Mouse (Mus musculus): ENCODE data around the gene Myog. TPM values are rescaled to one million over a fixed set of nuclear protein-coding genes. Genes with fewer than 3 reads are reported as not detected.
"Not testable (repeated sequence)": the region's sequence is repeated elsewhere in the genome, so short reads cannot be mapped to it uniquely, and the experiment has no call there.

The Myog gene
- polyA plus RNA-seq, 1 experiment from 2014 or later: 3.7 TPM

GRCm38 (mm10) chr1:134249681-134250080 is 40.1 kb upstream of the Myog start:
- H3K27me3 ChIP-seq (ENCODE audit: control insufficient read depth, insufficient read depth, low read length); H3K9me3 ChIP-seq (replicated peaks; ENCODE audit: control insufficient read depth, low read length); ATAC-seq (replicated peaks; ENCODE audit: insufficient number of reproducible peaks, low FRiP score, low TSS enrichment); H3K9ac ChIP-seq (ENCODE audit: low read depth, low read length); H3K4me3 ChIP-seq (ENCODE audit: low read depth, low read length); H3K36me3 ChIP-seq (ENCODE audit: control insufficient read depth, insufficient read depth, low read length); H3K27ac ChIP-seq (ENCODE audit: low read depth, low read length); H3K4me1 ChIP-seq (ENCODE audit: control insufficient read depth, insufficient read depth, low read length); H3K4me2 ChIP-seq: not testable (repeated sequence)
- WGBS (ENCODE audit: insufficient replicate concordance): 68% methylated on average over 1 of the region's 1 CpGs

- WGBS (ENCODE audit: insufficient replicate concordance): 85% methylated on average over 6 of the region's 6 CpGs
- Histone ChIP-seq H3K27me3 (ENCODE audit: control insufficient read depth, insufficient read depth, low read length) (no peaks in the 10 kb centered on the region), H3K27ac (ENCODE audit: low read depth, low read length) (no peak overlapping the region), H3K9me3 (replicated peaks; ENCODE audit: control insufficient read depth, low read length) (0 out of 2 replicates have a peak, but pooled peaks cover 4% of the 10 kb centered on the region), H3K9ac (ENCODE audit: low read depth, low read length) (no peak overlapping the region), H3K36me3 (ENCODE audit: control insufficient read depth, insufficient read depth, low read length) (no peaks in the 10 kb centered on the region), H3K4me2 (no peak overlapping the region), H3K4me3 (ENCODE audit: low read depth, low read length) (no peak overlapping the region), H3K4me1 (ENCODE audit: control insufficient read depth, insufficient read depth, low read length) (no peaks in the 10 kb centered on the region)
- ATAC-seq (replicated peaks; ENCODE audit: insufficient number of reproducible peaks, low FRiP score, low TSS enrichment): no peak
These were observed 25.4 kb upstream of the Myog start for GRCm38 (mm10) chr1:134264341-134264740.

GRCm38 (mm10) chr1:134265797-134266196 is 24.0 kb upstream of the Myog start:
- Histone ChIP-seq H3K4me1 (ENCODE audit: control insufficient read depth, insufficient read depth, low read length) (no peaks in the 10 kb centered on the region), H3K27me3 (ENCODE audit: control insufficient read depth, insufficient read depth, low read length) (no peaks in the 10 kb centered on the region), H3K4me2 (no peak overlapping the region), H3K4me3 (ENCODE audit: low read depth, low read length) (no peak overlapping the region), H3K36me3 (ENCODE audit: control insufficient read depth, insufficient read depth, low read length) (no peaks in the 10 kb centered on the region), H3K9ac (ENCODE audit: low read depth, low read length) (no peak overlapping the region), H3K27ac (ENCODE audit: low read depth, low read length) (no peak overlapping the region), H3K9me3 (replicated peaks; ENCODE audit: control insufficient read depth, low read length) (0 out of 2 replicates have a peak, but pooled peaks cover 1% of the 10 kb centered on the region)
- ATAC-seq (replicated peaks; ENCODE audit: insufficient number of reproducible peaks, low FRiP score, low TSS enrichment): no peak
- 48% methylated on average over 2 of the region's 2 CpGs for WGBS (ENCODE audit: insufficient replicate concordance)

- Histone ChIP-seq H3K27ac (ENCODE audit: low read depth, low read length) (no peak overlapping the region), H3K36me3 (ENCODE audit: control insufficient read depth, insufficient read depth, low read length) (no peaks in the 10 kb centered on the region), H3K9me3 (replicated peaks; ENCODE audit: control insufficient read depth, low read length) (no peaks in the 10 kb centered on the region), H3K4me2 (no peak overlapping the region), H3K4me1 (ENCODE audit: control insufficient read depth, insufficient read depth, low read length) (no peaks in the 10 kb centered on the region), H3K4me3 (ENCODE audit: low read depth, low read length) (no peak overlapping the region), H3K9ac (ENCODE audit: low read depth, low read length) (no peak overlapping the region), H3K27me3 (ENCODE audit: control insufficient read depth, insufficient read depth, low read length) (no peaks in the 10 kb centered on the region)
- no peak for ATAC-seq (replicated peaks; ENCODE audit: insufficient number of reproducible peaks, low FRiP score, low TSS enrichment)
- 73% methylated on average over 7 of the region's 7 CpGs for WGBS (ENCODE audit: insufficient replicate concordance)
These were observed 19.8 kb upstream of the Myog start for GRCm38 (mm10) chr1:134270026-134270425.

- Histone ChIP-seq H3K27ac (ENCODE audit: low read depth, low read length) (no peak overlapping the region), H3K27me3 (ENCODE audit: control insufficient read depth, insufficient read depth, low read length) (no peaks in the 10 kb centered on the region), H3K9ac (ENCODE audit: low read depth, low read length) (no peak overlapping the region), H3K4me2 (no peak overlapping the region), H3K4me3 (ENCODE audit: low read depth, low read length) (no peak overlapping the region), H3K9me3 (replicated peaks; ENCODE audit: control insufficient read depth, low read length) (no peaks in the 10 kb centered on the region), H3K4me1 (ENCODE audit: control insufficient read depth, insufficient read depth, low read length) (peaks cover 12% of the 10 kb centered on the region), H3K36me3 (ENCODE audit: control insufficient read depth, insufficient read depth, low read length) (no peaks in the 10 kb centered on the region)
- no peak for ATAC-seq (replicated peaks; ENCODE audit: insufficient number of reproducible peaks, low FRiP score, low TSS enrichment)
- WGBS (ENCODE audit: insufficient replicate concordance): 68% methylated on average over 5 of the region's 5 CpGs
These were observed 17.0 kb upstream of the Myog start for GRCm38 (mm10) chr1:134272754-134273250.

GRCm38 (mm10) chr1:134273493-134274395 is 16.0 kb upstream of the Myog start:
- Histone ChIP-seq H3K9me3 (replicated peaks; ENCODE audit: control insufficient read depth, low read length) (no peaks in the 10 kb centered on the region), H3K4me3 (ENCODE audit: low read depth, low read length) (no peak overlapping the region), H3K27ac (ENCODE audit: low read depth, low read length) (no peak overlapping the region), H3K27me3 (ENCODE audit: control insufficient read depth, insufficient read depth, low read length) (no peaks in the 10 kb centered on the region), H3K9ac (ENCODE audit: low read depth, low read length) (no peak overlapping the region; the same call in 1 of the 2 replicates), H3K4me1 (ENCODE audit: control insufficient read depth, insufficient read depth, low read length) (peaks cover 12% of the 10 kb centered on the region), H3K36me3 (ENCODE audit: control insufficient read depth, insufficient read depth, low read length) (no peaks in the 10 kb centered on the region), H3K4me2 (no peak overlapping the region)
- 59% methylated on average over 9 of the region's 9 CpGs for WGBS (ENCODE audit: insufficient replicate concordance)
- no peak for ATAC-seq (replicated peaks; ENCODE audit: insufficient number of reproducible peaks, low FRiP score, low TSS enrichment)

GRCm38 (mm10) chr1:134274483-134274920 is 15.3 kb upstream of the Myog start:
- no peak for ATAC-seq (replicated peaks; ENCODE audit: insufficient number of reproducible peaks, low FRiP score, low TSS enrichment)
- no peak overlapping the region for H3K9ac ChIP-seq (ENCODE audit: low read depth, low read length)
- H3K4me1 ChIP-seq (ENCODE audit: control insufficient read depth, insufficient read depth, low read length): peaks cover 12% of the 10 kb centered on the region
- H3K27me3 ChIP-seq (ENCODE audit: control insufficient read depth, insufficient read depth, low read length): no peaks in the 10 kb centered on the region
- 78% methylated on average over 7 of the region's 7 CpGs for WGBS (ENCODE audit: insufficient replicate concordance)
- H3K4me3 ChIP-seq (ENCODE audit: low read depth, low read length): no peak overlapping the region
- H3K27ac ChIP-seq (ENCODE audit: low read depth, low read length): no peak overlapping the region
- no peak overlapping the region for H3K4me2 ChIP-seq
- H3K9me3 ChIP-seq (replicated peaks; ENCODE audit: control insufficient read depth, low read length): no peaks in the 10 kb centered on the region
- no peaks in the 10 kb centered on the region for H3K36me3 ChIP-seq (ENCODE audit: control insufficient read depth, insufficient read depth, low read length)

GRCm38 (mm10) chr1:134275616-134276464 is 13.9 kb upstream of the Myog start:
- H3K36me3 ChIP-seq (ENCODE audit: control insufficient read depth, insufficient read depth, low read length): no peaks in the 10 kb centered on the region
- no peak for ATAC-seq (replicated peaks; ENCODE audit: insufficient number of reproducible peaks, low FRiP score, low TSS enrichment)
- WGBS (ENCODE audit: insufficient replicate concordance): 61% methylated on average over 13 of the region's 13 CpGs

More at GRCm38 (mm10) chr1:134275616-134276464, 13.9 kb upstream of the Myog start:
- H3K27ac ChIP-seq (ENCODE audit: low read depth, low read length): no peak overlapping the region
- H3K4me1 ChIP-seq (ENCODE audit: control insufficient read depth, insufficient read depth, low read length): peaks cover 12% of the 10 kb centered on the region
- no peaks in the 10 kb centered on the region for H3K9me3 ChIP-seq (replicated peaks; ENCODE audit: control insufficient read depth, low read length)
- no peak overlapping the region for H3K4me3 ChIP-seq (ENCODE audit: low read depth, low read length)
- H3K4me2 ChIP-seq: no peak overlapping the region
- H3K27me3 ChIP-seq (ENCODE audit: control insufficient read depth, insufficient read depth, low read length): no peaks in the 10 kb centered on the region
- no peak overlapping the region for H3K9ac ChIP-seq (ENCODE audit: low read depth, low read length)
